Mouse (Mus musculus): ENCODE data around the gene Tiam2.

- TF ChIP-seq CTCF (IDR thresholded peaks at IDR 0.05; ENCODE audit: insufficient read depth, low read depth, low read length) (no peak), POLR2A (IDR thresholded peaks at IDR 0.05; ENCODE audit: insufficient read depth, low read depth, low read length) (no peak)
These were observed 518 bp downstream of the Tiam2 start for GRCm38 (mm10) chr17:3326903-3327279.

Data from olfactory bulb, adult 2 months (tissue).